11 mouse cellular contexts compared by ENCODE assay signal in genomic region chr13:20041169-20041830, GRCm38 (mm10). TPM values are rescaled to one million over a fixed set of nuclear protein-coding genes. Genes with fewer than 3 reads are reported as not detected.
DNase-seq lines count a peak whose midpoint lies in the region; ATAC-seq and TF ChIP-seq lines count a peak whose summit lies in the region.
"Had no signal": no experiment of that assay in that cellular context is flagged by ENCODE, and none has a peak within 500 bp of the region (broad histone marks: within the 10 kb centered on the region; RNA-seq: fewer than 3 reads in every experiment).

No protein-coding gene starts in this region.

- TF ChIP-seq POLR2A in brain, embryonic 14.5 days (IDR thresholded peaks at IDR 0.05; ENCODE audit: borderline replicate concordance, extremely low read depth, insufficient read depth, insufficient read length, poor library complexity, severe bottlenecking) = no peak

- no peak for TF ChIP-seq CTCF in brain, embryonic 14.5 days (IDR thresholded peaks at IDR 0.05; ENCODE audit: borderline replicate concordance, extremely low read depth, insufficient read depth, insufficient read length)
- no peak for TF ChIP-seq CTCF in midbrain, postnatal 0 days (IDR thresholded peaks at IDR 0.05)

- ATAC-seq in hindbrain, embryonic 11.5 days (ENCODE audit: low FRiP score) = peak; percentile 86
- ATAC-seq in midbrain, postnatal 0 days (ENCODE audit: low FRiP score) = 0 out of 2 replicates have a peak, but pooled peaks have one; percentile 23
- ATAC-seq in erythroblast, adult 5-6 weeks (replicated peaks; ENCODE audit: low FRiP score, poor library complexity, severe bottlenecking) = no peak

- H3K4me3 ChIP-seq in hindbrain, embryonic 11.5 days (ENCODE audit: low read depth, low read length) = no peak overlapping the region
- no peak overlapping the region for H3K4me3 ChIP-seq in midbrain, postnatal 0 days (ENCODE audit: low read depth, low read length)
- H3K4me3 ChIP-seq: myocyte had no signal

- no peaks in the 10 kb centered on the region for H3K36me3 ChIP-seq in hindbrain, embryonic 11.5 days (ENCODE audit: control insufficient read depth, insufficient read depth, low read length)
- no peaks in the 10 kb centered on the region for H3K36me3 ChIP-seq in midbrain, postnatal 0 days (ENCODE audit: insufficient read depth, low read length)

- H3K27me3 ChIP-seq in hindbrain, embryonic 11.5 days (ENCODE audit: control insufficient read depth, insufficient read depth, low read length) = no peaks in the 10 kb centered on the region
- no peaks in the 10 kb centered on the region for H3K27me3 ChIP-seq in midbrain, postnatal 0 days (ENCODE audit: insufficient read depth, low read length)

- no peaks in the 10 kb centered on the region for H3K4me1 ChIP-seq in hindbrain, embryonic 11.5 days (replicated peaks; ENCODE audit: control insufficient read depth, insufficient read depth, low read length)
- H3K4me1 ChIP-seq in midbrain, postnatal 0 days (ENCODE audit: insufficient read depth, low read length) = no peaks in the 10 kb centered on the region

- no peak overlapping the region for H3K9ac ChIP-seq in hindbrain, embryonic 11.5 days (ENCODE audit: low read depth, low read length)
- H3K9ac ChIP-seq in midbrain, postnatal 0 days (replicated peaks; ENCODE audit: low read length, poor library complexity, severe bottlenecking) = no peak overlapping the region

- H3K27ac ChIP-seq in hindbrain, embryonic 11.5 days (ENCODE audit: low read depth, low read length) = peak overlapping the region; percentile 24; the same call in 1 of the 2 replicates
- H3K27ac ChIP-seq in midbrain, postnatal 0 days (ENCODE audit: low read depth, low read length) = no peak overlapping the region; the same call in 1 of the 2 replicates

- 9% methylated on average over 2 of the region's 2 CpGs for WGBS in hindbrain, embryonic 11.5 days
- WGBS in midbrain, postnatal 0 days = 19% methylated on average over 2 of the region's 2 CpGs

- H3K9me3 ChIP-seq in hindbrain, embryonic 11.5 days (ENCODE audit: control insufficient read depth, low read length) = no peaks in the 10 kb centered on the region
- H3K9me3 ChIP-seq in midbrain, postnatal 0 days (ENCODE audit: low read length) = no peaks in the 10 kb centered on the region

- peak; percentile 5 for DNase-seq in cerebellum, adult 9-10 months
- no peak for DNase-seq in cerebellum, adult 8-10 months
- peak; percentile 81 for DNase-seq in brain, embryonic 14.5 days (ENCODE audit: low read depth)
- peak; percentile 54 for DNase-seq in hindbrain, embryonic 11.5 days (ENCODE audit: low spot score)
- peak; percentile 37 for DNase-seq in midbrain, postnatal 0 days (ENCODE audit: low spot score)
- no peak for DNase-seq in kidney, adult 11 months
- no peak for DNase-seq in frontal cortex, postnatal 25 days (ENCODE audit: low spot score in 2 of 2)
- DNase-seq: heart, postnatal 4 days; spleen, adult 18-20 months had no signal

- H3K4me2 ChIP-seq in hindbrain, embryonic 11.5 days (replicated peaks; ENCODE audit: low read depth, low read length) = no peak overlapping the region
- H3K4me2 ChIP-seq in midbrain, postnatal 0 days (ENCODE audit: low read depth, low read length, poor library complexity, severe bottlenecking) = no peak overlapping the region

RNA-seq across cellular contexts. Expression of gene Elmo1, which starts 49.1 kb away (rescaled TPM):
- polyA plus RNA-seq in brain, embryonic 14.5 days (2012; rRNA removed) = 38.6 and 46.9 TPM in 2 replicates
- 22.9 and 23.4 TPM in 2 replicates for polyA plus RNA-seq in hindbrain, embryonic 11.5 days (2014; fragmentation: Nextera tagmentation; extraction: Ambion mirVana)
- total RNA-seq in midbrain, postnatal 0 days (2014; rRNA removed) = 31.9 and 36.4 TPM in 2 replicates
- 35.0 and 35.2 TPM in 2 replicates for polyA plus RNA-seq in midbrain, postnatal 0 days (2015; fragmentation: Nextera tagmentation; extraction: Ambion mirVana)
- total RNA-seq in erythroblast, adult 5-6 weeks (2015; ENCODE audit: low replicate concordance) = 15.0 and 21.9 TPM in 2 replicates
- total RNA-seq in erythroblast, adult 5-6 weeks (2017; ENCODE audit: low replicate concordance) = 7.0 and 8.3 TPM in 2 replicates

Comparison
In these comparisons a context has a peak if more than half of its experiments do, and no peak if none do; other contexts are left out.
1. DNase-seq: peak in cerebellum, adult 9-10 months (single experiment), brain, embryonic 14.5 days (single experiment), hindbrain, embryonic 11.5 days (single experiment) and midbrain, postnatal 0 days (single experiment); none in cerebellum, adult 8-10 months (single experiment), kidney, adult 11 months (single experiment) and frontal cortex, postnatal 25 days (0 of 2).